Mouse (Mus musculus) heart, postnatal 4 days (tissue): ENCODE results near the gene H2-DMa. TPM values are rescaled to one million over a fixed set of nuclear protein-coding genes. Genes with fewer than 3 reads are reported as not detected.

ENCODE experiments used
- DNase-seq: peaks from one replicate; pipeline ENCODE4 v3.0.0; 2021
- total RNA-seq, 2 experiments: library from RNA; stranded (reverse); gene quantifications; 2 replicates each; pipeline ENCODE4 v1.2.3; 2021

H2-DMa gene
- total RNA-seq, 2 experiments from 2014 or later = 5.6 to 6.0 TPM

DNA sequence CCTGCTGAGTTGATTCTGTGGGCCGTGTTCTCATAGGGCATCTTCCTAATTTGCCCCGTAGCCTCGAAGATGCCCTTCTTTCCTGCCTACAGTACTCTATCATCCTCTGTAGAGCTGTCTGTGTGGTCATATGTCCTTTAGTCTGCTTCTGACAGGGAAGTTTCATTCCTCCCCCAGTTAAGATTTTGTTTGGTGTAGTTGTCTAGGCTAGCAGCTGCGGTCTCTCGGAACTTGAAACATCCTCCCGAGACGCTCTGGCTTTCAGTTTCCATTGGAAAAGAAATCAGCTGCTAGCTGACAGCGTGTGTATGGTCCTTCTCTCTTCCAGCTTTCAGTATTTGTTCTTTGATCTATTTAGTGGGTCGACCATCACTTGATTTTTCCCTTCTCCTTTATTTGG, 14.5 kb upstream of the H2-DMa start:
- DNase-seq = no peak

DNA sequence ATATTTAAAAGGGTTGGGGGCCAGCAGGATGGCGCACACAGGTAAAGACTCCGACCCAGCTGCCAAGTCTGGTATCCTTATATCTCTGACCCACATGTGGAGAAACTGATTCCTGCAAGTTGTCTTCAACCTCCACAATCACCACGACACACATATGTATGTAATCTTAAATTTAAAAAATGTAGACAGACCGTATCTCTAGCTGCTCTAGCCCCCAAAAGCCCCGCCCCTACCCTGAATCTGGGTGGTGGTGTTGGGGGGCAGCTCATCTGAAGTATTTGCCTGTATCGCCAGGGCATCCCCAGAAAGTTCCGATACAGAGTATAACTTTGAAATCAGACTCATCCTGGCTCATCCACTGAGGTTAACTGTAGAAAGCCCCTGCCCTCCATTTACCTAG, 12.8 kb upstream of the H2-DMa start:
- DNase-seq = no peak

DNA sequence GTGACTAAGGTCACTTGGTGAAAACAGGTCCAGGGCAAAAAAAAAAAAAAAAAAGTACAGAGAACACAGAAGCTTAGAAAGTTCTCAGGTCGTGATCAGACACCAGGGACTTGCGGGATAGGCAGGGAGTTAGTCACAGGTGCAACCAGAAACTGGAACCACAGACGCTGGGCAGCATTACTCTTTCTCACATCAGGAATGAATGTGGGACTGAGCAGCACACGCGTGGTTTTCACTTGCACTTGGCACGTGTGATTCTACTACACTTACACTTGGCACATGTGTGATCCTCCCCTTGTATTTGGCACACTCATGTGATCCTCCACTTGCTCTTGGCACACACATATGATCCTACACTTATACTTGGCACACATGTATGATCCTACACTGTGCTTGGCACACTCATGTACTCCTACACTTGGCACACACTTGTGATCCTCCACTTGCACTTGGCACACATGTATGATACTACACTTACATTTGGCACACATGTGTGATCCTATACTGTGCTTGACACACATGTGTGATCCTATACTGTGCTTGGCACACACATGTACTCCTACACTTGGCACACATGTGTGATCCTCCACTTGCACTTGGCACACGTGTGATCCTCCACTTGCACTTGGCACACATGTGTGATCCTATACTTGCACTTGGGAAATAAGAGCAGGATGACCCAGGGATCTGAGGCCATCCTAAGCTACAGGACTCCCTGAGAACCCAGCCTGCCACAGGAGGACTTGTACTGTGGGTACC, 12.1 kb upstream of the H2-DMa start:
- no peak for DNase-seq

DNA sequence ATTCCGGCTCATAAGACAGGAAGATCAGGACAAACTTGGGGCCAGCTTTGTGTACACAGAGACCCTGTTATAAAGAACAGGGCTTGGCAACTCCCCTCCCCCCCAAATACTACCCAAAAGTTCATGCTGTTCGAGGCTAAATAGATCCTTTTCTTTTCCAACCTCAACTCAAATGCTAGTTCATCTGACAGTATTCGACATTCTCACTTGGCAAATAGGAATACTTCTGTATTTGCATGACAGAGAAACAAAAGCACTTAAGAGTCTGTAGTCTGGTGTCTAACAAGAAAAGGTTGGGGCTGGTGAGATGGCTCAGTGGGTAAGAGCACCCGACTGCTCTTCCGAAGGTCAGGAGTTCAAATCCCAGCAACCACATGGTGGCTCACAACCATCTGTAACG, 10.9 kb upstream of the H2-DMa start:
- DNase-seq = no peak

DNA sequence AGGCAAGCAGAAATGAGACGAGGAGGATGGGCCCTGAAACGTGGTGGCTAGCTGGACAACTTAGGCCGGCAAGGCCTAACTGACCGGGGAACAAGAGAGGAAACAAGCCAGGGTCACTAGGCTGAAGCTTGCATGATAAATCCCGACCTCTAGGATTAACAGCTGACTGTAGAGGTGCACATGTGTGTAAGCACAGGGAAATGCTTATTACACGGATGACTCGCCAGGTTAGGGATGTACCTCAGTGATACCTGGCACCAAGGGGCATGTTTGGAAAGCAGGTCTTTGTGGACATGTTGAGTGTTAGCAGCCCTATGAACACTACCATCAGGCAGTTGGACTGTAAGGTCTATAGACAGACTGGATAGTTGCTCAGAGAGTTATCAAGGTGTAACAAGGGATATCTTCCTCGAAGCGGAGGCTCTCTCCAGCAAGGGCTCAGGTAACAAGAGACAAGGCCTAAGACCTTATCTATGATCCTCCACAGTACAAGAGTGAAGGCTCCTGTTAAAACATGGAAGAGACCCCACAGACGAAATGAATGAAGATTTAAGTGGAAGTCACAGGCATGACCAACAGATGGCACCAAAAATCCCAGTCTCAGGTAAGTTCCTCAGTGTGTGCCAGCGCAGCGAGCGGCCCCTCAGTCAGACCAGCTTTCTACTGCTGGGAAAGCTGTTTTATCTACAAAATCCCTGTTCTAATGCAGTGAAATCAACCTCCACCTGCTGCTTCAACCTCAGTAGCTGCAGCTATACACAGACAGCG, 10.1 kb upstream of the H2-DMa start:
- no peak for DNase-seq

DNA sequence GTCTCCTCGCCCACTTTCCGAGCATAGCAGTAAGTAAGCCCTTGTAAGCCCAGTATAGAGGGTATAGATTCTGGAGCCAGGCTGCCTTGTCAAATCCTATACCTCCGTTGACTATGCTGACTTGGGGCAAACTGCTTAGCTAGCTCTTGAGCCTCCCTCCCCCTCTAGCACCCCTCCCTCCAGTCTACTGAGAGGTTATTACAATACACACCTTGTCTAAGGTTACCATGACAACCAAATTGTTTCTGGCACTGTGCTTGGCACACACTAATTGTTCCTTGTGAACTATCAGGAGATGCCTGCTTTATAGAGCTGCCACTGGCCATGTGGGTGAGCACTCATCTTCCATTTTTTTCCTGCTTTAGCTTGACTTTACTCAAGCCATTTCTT, 9.5 kb upstream of the H2-DMa start:
- DNase-seq = no peak

DNA sequence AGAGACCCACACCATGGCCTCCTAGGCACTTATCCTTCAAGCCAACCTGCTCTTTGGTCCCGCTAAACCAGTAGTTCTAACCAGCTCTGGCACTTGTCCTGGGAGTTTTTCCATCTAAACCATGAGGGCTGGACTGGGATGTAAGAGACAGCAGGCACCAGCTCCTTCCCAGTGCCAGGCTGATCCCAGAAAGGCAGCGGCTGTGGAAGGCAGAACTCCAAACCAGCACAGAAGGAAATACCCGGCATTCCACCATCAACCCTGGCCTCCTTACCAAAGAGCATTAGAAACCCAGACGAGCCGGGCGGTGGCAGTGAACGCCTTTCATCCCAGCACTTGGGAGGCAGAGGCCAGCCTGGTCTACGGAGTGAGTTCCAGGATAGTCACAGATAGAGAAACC, 9.0 kb upstream of the H2-DMa start:
- no peak for DNase-seq

- no peak for DNase-seq
Observed at GRCm38 (mm10) chr17:34114114-34114513, 5.2 kb upstream of the H2-DMa start.

GRCm38 (mm10) chr17:34116736-34117370, 2.5 kb upstream of the H2-DMa start:
- no peak for DNase-seq

DNA sequence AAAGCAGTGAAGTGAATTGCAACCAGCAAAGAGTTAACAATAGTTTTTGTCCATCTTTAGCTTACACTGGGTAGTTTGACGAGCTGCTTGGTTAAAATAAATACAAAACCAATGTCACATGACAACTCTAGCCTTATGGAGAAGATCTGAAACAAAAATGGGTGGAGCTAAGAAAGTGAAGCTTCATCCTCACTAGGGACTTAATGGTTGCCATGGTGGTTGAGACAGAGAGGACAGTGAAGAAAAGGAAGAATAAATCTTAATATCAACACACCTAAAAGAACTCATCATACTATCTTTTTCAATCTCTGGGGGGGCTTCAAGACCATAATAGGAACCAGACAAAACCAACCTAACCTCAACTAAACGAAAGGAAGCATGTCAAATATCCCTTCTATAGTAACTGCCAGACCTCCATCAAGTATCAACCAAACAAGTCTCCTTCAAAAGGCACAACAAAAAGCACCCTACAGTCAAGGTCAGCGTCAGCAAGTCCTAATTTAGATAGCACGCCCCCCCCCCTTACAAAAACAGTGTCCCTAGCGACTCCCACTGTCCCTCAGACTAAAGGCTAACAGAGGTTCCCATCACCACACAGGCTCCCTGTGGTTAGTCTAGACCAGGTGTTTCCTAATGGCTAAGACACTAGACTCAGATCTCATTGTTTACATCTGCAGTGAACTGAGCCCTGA, 1.8 kb upstream of the H2-DMa start:
- no peak for DNase-seq

DNA sequence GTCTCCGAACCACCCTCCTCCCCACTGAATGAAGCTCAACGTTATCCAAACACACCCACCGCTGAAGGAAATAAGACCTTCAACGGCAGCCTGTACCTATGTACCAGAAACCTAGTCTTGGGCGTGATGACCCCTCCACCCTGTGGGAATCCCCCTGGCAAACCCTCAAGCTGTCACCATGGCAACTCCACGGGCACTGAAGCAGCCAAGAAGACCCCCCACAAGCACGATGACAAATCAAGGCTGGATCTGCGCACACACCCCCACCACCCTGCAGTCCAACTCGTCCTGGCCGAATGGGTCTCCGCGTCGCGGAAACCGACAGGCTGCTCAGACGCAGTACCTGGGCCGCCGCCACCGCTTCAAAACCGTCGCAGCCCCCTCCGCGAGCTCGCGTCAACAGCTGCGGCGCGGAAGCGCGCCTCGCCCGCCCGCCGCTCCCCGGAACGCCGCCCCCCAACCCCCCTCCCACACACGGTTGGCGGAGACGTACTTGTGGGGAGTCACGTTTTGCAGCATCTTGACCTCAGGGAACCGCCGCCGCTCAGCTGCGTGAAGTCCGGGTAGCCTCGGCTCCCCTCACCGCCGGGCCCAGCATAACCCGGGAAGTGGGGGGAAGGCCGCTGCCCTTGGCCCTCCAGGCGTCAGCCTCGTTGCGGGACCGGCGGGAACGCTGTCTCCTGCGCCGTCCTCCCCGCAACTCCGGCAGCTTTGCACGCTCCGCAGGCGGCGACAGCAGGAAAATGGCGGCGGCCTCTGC, 1.0 kb upstream of the H2-DMa start:
- DNase-seq = peak; percentile 55

- no peak for DNase-seq
Observed at GRCm38 (mm10) chr17:34118873-34119248, 480 bp upstream of the H2-DMa start.

DNA sequence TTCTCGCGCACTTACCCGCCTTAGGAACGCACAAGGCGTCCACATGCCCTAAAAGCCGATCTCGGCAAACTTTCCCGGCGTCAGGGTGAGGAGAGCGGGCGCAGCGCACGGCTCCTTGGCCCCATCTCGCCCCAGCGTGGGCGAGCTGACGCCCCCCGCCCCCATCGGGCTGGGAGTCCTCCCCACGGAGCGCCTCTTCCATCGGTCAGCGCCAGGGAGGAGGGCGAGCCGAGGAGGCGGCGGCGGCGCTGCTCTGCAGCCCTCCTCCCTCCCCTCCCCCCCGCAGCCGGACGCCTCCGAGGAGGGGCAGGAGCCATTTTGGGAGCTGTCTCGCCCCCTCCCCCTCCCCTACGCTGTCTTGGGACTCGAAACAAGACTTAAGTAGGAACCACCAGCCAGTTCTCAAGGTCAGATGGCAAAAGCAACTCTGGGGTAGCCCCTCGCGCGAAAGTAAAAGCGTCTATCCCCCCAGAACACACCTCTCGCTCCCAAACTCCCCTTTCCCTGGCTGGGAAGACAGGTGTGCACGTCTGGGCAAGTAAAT, 911 bp downstream of the H2-DMa start:
- DNase-seq = peak; percentile 93

- peak; percentile 89 for DNase-seq
Observed at GRCm38 (mm10) chr17:34120814-34121171, 1.5 kb downstream of the H2-DMa start.

GRCm38 (mm10) chr17:34121172-34121878, 2.0 kb downstream of the H2-DMa start:
- DNase-seq = peak; percentile 88

DNA sequence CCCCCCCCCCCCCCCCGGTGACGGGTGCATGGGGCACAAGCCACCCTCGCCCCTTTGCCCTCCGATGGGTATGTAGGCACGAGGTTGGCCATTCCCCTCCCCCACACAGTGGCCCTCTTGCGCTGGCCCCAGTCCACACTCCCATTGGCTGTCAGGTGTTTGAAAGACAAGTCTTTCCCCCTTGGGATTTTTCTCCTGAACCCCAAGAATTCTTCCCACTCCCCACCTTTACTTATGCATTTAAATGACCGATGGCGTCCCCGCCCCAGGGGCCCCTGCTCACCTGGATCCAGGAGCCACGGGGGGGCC, 2.5 kb downstream of the H2-DMa start:
- peak; percentile 75 for DNase-seq

- peak; percentile 98 for DNase-seq
Observed at GRCm38 (mm10) chr17:34122188-34122984, 3.0 kb downstream of the H2-DMa start, which contains the start of gene Brd2. Brd2 (minus strand) TSS chr17:34122634.

- DNase-seq = no peak
Observed at GRCm38 (mm10) chr17:34123111-34123510, 3.8 kb downstream of the H2-DMa start.

- peak; percentile 40 for DNase-seq
Observed at GRCm38 (mm10) chr17:34123518-34123917, 4.2 kb downstream of the H2-DMa start.

GRCm38 (mm10) chr17:34124649-34125048, 5.3 kb downstream of the H2-DMa start:
- no peak for DNase-seq
